Mouse (Mus musculus): ENCODE measurements at regions not wholly inside any gene's neighbourhood (a gene's known extent, or its start where the extent isn't known, plus 50 kb on each side); places are given as distances from the start of the nearest gene placed in this dataset.

- no peak for ATAC-seq (replicated peaks; ENCODE audit: low FRiP score, low TSS enrichment, poor library complexity, severe bottlenecking)
Measured at GRCm38 (mm10) chr1:161728546-161729206, 59.6 kb downstream of the Fasl start.

DNA sequence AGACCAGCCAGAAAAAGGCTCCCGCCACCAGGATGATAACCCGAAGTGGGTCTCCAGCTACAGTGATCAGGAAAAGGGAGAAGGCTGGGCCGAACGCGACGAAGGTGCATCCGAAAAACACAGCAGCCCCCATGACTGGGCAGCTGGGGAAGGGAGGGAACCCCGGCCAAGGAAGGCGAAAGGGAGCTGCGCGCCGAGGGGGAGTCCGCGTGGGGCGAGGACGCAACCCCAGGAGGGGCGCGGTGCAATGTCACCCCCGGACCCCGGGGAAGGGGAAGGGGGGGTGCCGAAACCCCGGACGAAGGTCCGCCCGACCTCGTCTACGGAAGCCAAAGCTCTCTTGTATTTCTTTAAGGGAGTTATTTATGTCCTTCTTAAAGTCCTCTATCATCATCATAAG is 60.9 kb downstream of the Fasl start:
- peak; percentile 69 for ATAC-seq (replicated peaks; ENCODE audit: low FRiP score, low TSS enrichment, poor library complexity, severe bottlenecking)

DNA sequence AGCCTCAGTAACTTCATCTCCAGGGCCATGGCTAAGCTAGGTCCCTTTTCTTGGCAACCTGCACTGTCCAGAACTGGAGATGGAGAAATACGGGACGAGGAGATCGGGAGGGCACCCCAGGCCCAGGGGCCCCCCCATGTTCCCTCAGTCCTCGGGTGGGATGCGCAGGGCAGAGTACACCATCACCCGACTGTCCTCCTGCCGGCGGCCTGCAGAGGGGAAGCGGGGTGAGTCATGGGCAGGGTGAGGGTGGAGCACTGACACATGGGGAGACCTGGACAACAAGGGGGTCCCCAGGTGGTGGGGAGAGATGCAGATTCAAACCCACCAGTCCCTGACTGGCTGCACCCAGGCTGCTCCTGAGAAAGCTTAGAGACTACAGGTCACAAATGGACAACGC is 62.2 kb downstream of the Fasl start:
- ATAC-seq (replicated peaks; ENCODE audit: low FRiP score, low TSS enrichment, poor library complexity, severe bottlenecking) = 0 out of 2 replicates have a peak, but pooled peaks have one; percentile 26

GRCm38 (mm10) chr1:161719876-161720275 is 68.4 kb downstream of the Fasl start:
- no peak for ATAC-seq (replicated peaks; ENCODE audit: low FRiP score, low TSS enrichment, poor library complexity, severe bottlenecking)

GRCm38 (mm10) chr1:161718254-161718653 is 70.0 kb downstream of the Fasl start:
- ATAC-seq (replicated peaks; ENCODE audit: low FRiP score, low TSS enrichment, poor library complexity, severe bottlenecking) = peak; percentile 76

GRCm38 (mm10) chr1:161712918-161713317 is 75.4 kb downstream of the Fasl start:
- peak; percentile 94 for ATAC-seq (replicated peaks; ENCODE audit: low FRiP score, low TSS enrichment, poor library complexity, severe bottlenecking)

GRCm38 (mm10) chr1:161712283-161712682 is 76.0 kb downstream of the Fasl start:
- ATAC-seq (replicated peaks; ENCODE audit: low FRiP score, low TSS enrichment, poor library complexity, severe bottlenecking) = no peak

DNA sequence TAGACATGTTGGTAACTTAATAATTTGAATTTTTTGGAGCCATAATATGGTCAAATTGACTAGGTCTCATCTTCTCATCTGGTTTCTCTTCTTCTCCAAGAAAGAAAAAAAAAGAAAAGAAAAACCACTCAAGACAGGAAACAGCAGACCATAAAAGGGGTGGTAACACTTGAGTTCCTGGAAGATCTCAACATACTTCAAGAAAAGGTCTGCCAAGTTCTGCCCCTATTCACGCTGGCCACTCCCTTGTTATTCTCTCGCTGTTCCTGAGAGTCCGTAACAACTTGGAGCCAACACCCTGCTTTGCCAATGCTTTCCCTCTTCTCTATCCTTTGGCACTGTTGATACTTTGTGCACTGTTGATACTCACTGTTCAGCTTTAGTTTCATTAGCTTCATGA is 81.2 kb downstream of the Fasl start:
- 0 out of 2 replicates have a peak, but pooled peaks have one; percentile 26 for ATAC-seq (replicated peaks; ENCODE audit: low FRiP score, low TSS enrichment, poor library complexity, severe bottlenecking)

- no peak for ATAC-seq (replicated peaks; ENCODE audit: low FRiP score, low TSS enrichment, poor library complexity, severe bottlenecking)
Measured at GRCm38 (mm10) chr1:161704961-161705360, 83.3 kb downstream of the Fasl start.

- ATAC-seq (replicated peaks; ENCODE audit: low FRiP score, low TSS enrichment, poor library complexity, severe bottlenecking) = no peak
Measured at GRCm38 (mm10) chr1:161704527-161704926, 83.8 kb downstream of the Fasl start.

DNA sequence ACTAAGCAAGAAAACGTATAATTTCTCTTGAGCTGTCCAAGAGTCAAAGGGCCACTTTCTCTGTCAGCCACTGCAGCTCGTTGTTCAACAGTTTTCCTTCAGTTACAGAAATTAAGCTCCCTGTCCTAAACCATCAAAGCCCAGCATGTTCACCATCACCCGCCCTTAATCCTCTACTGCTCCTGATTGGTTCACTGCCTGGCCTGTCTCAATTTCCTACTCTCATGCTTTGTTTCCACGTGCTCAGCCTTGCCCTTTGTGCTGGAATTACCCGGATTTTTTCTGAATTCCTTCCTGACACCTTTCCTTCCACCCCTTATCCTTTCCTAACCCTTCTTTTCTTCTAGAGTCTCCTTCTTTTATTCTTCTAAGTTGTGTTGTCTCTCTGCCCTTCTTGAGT is 92.4 kb downstream of the Fasl start:
- no peak for ATAC-seq (replicated peaks; ENCODE audit: low FRiP score, low TSS enrichment, poor library complexity, severe bottlenecking)

DNA sequence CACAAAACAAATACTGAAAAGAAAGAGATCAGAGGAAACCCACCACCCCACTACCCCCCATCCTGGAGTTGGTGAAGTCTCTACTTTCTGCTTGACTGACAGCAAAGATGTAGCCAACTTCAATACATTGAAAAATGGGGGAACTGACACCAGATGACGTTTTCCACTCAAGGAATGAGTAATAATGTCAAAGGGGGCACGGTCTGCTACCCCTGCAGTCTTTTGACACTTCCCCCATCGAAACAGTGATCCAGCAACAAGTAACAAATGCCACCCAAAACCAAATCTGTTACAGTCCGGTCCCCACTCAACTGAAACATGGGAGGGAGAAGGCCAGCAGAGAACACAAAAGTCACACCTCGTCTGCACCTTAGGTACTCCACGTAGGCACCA is 94.5 kb downstream of the Fasl start:
- ATAC-seq (replicated peaks; ENCODE audit: low FRiP score, low TSS enrichment, poor library complexity, severe bottlenecking) = no peak

GRCm38 (mm10) chr1:161692836-161693767 is 95.2 kb downstream of the Fasl start:
- ATAC-seq (replicated peaks; ENCODE audit: low FRiP score, low TSS enrichment, poor library complexity, severe bottlenecking) = no peak

DNA sequence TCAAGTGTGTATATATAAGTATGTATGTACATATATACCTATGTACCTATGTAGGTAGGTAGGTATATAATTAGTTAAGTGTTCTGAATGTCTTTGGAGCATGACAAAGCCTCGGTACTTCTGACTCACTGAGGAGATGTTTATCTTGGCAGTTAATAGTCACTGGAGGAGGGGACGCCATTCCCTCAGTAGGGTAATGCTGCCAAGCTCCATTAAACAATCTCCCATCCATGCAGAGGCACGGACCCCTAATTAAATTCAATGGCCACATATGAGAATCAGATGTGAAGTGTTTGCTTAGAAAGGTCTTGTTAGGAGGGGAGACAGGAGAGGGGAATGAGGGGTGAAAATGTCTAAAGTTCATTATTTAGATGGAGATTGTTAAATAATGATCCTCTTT is 99.3 kb downstream of the Fasl start:
- ATAC-seq (replicated peaks; ENCODE audit: low FRiP score, low TSS enrichment, poor library complexity, severe bottlenecking) = no peak

DNA sequence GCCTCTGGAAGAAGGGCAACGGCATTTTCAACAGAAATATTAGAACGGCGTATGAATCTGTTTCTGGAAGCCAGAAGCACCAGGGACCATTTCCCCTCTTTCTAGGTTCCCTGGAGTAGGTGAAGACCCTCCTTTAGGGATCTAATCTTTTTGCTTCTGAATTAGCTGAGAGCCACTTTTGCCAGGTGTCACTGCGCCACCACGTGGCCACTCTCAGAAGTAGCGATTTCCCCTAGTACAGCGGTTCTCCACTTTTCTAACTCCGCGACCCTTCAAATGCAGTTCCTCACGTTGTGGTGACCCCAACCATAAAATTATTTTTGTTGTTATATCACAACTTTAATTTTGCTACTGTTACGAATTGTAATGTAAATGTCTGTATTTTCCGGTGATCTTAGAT is 100.7 kb downstream of the Fasl start:
- ATAC-seq (replicated peaks; ENCODE audit: low FRiP score, low TSS enrichment, poor library complexity, severe bottlenecking) = peak; percentile 82; the same call in 1 of the 2 replicates

- ATAC-seq (replicated peaks; ENCODE audit: low FRiP score, low TSS enrichment, poor library complexity, severe bottlenecking) = no peak
Measured at GRCm38 (mm10) chr1:161680558-161680957, 107.7 kb downstream of the Fasl start.

- no peak for ATAC-seq (replicated peaks; ENCODE audit: low FRiP score, low TSS enrichment, poor library complexity, severe bottlenecking)
Measured at GRCm38 (mm10) chr1:161670937-161671336, 117.4 kb downstream of the Fasl start.

- no peak for ATAC-seq (replicated peaks; ENCODE audit: low FRiP score, low TSS enrichment, poor library complexity, severe bottlenecking)
Measured at GRCm38 (mm10) chr1:161664321-161664720, 124.0 kb downstream of the Fasl start.

DNA sequence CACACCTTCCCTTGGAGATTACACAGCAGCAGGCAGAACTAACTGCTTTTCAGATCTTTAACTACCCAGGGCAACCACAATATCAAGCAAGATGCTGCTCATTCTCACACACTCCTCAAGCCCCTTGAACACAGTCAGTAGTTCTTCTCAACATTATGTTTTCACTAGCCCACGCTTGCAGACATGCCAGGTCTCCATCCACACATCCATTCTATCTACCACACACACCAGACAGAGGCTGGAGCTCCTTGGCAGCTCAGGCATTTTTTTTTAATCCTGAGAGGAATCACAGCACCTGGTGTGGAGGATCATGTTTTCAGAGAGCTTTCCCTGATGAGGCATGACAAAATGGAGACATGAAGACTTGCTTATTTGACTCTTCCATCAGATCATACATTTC is 124.9 kb downstream of the Fasl start:
- ATAC-seq (replicated peaks; ENCODE audit: low FRiP score, low TSS enrichment, poor library complexity, severe bottlenecking) = no peak

DNA sequence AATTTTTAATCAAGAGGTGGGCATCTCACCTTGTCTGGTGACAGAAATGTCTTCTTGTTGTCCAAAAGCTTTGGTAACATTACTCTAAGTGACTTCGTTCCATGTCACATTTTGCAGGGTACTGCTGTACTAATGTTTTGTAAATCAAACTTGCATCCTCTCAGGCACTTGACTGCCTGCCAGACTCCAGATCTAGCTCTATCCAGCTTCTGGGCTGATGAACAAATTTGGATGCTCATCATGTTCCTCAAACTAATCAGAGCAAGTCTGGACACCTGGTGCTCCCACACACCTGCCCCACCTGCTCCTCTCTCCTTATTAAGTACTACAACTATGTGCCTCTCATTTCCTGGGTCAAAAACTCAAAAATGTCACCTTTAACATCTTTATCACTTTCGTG is 126.1 kb downstream of the Fasl start:
- no peak for ATAC-seq (replicated peaks; ENCODE audit: low FRiP score, low TSS enrichment, poor library complexity, severe bottlenecking)

DNA sequence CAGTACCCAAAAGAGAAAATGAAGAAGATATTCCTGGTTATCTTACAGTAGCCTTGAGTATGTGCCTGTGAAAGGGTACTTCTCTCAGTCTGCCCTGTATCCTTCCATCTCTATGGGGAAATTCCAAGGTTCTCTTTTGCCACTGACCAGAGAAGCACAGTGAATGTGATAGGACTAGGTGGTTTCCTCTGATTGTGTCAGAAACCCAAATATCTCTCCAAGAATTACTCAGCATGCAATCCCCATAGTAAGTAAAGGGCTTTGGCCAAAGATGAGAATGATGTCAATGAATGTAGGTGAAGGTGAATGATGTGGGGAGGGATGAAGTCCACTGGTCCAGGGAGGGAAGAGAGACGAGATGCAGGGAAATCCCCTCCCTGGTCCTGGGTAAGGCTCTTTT is 130.8 kb downstream of the Fasl start:
- no peak for ATAC-seq (replicated peaks; ENCODE audit: low FRiP score, low TSS enrichment, poor library complexity, severe bottlenecking)

All from megakaryocyte-erythroid progenitor cell, adult 5-6 weeks (primary cell).